Mouse (Mus musculus): Measurements from ENCODE around the gene Stk4. TPM values are rescaled to one million over a fixed set of nuclear protein-coding genes. Genes with fewer than 3 reads are reported as not detected.

The Stk4 gene
- polyA plus RNA-seq, 1 experiment from 2014 or later: 20.7 TPM

- H3K36me3 ChIP-seq: peaks cover 85% of the 10 kb centered on the region
- 35% methylated on average over 19 of the region's 19 CpGs for WGBS (ENCODE audit: insufficient replicate concordance)
These were observed 13.7 kb downstream of the Stk4 start for GRCm38 (mm10) chr2:164083609-164084341.

DNA sequence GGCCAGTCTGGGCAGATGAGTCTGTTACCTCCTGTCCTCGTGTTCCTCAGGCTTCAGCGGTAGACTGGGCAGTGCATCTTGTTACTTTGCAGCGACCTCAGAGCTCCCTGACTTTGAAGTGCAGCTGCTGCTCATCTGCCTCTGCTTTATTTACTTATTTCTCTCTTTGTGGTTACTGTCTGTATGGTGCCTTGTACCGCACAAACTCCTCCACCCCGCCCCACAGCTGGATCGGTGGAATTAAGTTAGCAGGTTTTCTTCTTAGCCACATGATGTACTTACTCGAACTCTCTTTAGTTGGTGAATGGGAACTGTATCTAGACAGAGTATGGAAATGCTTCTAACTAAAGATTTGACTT, 14.2 kb downstream of the Stk4 start:
- no peaks in the 10 kb centered on the region for H3K27me3 ChIP-seq (replicated peaks)
- 51% methylated on average over 7 of the region's 7 CpGs for WGBS (ENCODE audit: insufficient replicate concordance)
- peak overlapping the region; percentile 54; the same call in 1 of the 2 replicates for H3K27ac ChIP-seq
- H3K9me3 ChIP-seq (replicated peaks): no peaks in the 10 kb centered on the region
- no peak overlapping the region for H3K4me3 ChIP-seq
- no peak for ATAC-seq
- no peak overlapping the region for H3K9ac ChIP-seq
- H3K4me2 ChIP-seq: peak overlapping the region; percentile 24
- H3K36me3 ChIP-seq: peaks cover 91% of the 10 kb centered on the region
- H3K4me1 ChIP-seq: peaks cover 21% of the 10 kb centered on the region

More at GRCm38 (mm10) chr2:164083609-164084341, 13.7 kb downstream of the Stk4 start:
- no peak overlapping the region for H3K9ac ChIP-seq
- peak overlapping the region; percentile 56; the same call in 1 of the 2 replicates for H3K27ac ChIP-seq
- H3K27me3 ChIP-seq (replicated peaks): no peaks in the 10 kb centered on the region
- no peak overlapping the region for H3K4me3 ChIP-seq
- peak; percentile 59; the same call in 1 of the 2 replicates for ATAC-seq
- H3K9me3 ChIP-seq (replicated peaks): no peaks in the 10 kb centered on the region
- H3K4me2 ChIP-seq: peak overlapping the region; percentile 24
- H3K4me1 ChIP-seq: peaks cover 27% of the 10 kb centered on the region

- peaks cover 86% of the 10 kb centered on the region for H3K36me3 ChIP-seq
- ATAC-seq: no peak
- no peaks in the 10 kb centered on the region for H3K27me3 ChIP-seq (replicated peaks)
These were observed 17.4 kb downstream of the Stk4 start for GRCm38 (mm10) chr2:164087416-164088017.

DNA sequence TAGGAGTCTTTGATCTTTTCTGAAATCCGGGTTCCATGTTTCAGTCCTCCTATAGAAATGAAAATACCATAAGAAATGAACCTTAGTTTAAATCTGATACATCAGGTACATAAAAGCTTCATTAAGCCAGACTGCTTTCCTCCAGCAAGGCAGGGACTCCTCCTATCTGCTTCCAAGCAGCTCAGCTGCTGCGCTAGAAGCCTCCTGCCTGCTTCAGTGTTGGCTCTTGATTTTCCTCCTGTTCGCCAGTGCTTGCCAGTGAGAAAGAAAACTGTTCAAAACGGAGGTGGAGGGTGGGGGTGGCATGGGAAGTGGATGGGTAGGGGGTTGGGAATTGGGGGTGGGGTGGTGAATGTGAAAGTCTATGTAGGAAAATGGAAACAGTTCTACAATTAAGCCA, 19.4 kb downstream of the Stk4 start:
- no peak overlapping the region for H3K9ac ChIP-seq
- H3K4me2 ChIP-seq: no peak overlapping the region
- no peak overlapping the region for H3K27ac ChIP-seq
- 81% methylated on average over 4 of the region's 4 CpGs for WGBS (ENCODE audit: insufficient replicate concordance)
- no peaks in the 10 kb centered on the region for H3K9me3 ChIP-seq (replicated peaks)
- ATAC-seq: no peak
- 0 out of 2 replicates have a peak, but pooled peaks cover 2% of the 10 kb centered on the region for H3K4me1 ChIP-seq
- H3K27me3 ChIP-seq (replicated peaks): no peaks in the 10 kb centered on the region
- peaks cover 70% of the 10 kb centered on the region for H3K36me3 ChIP-seq
- H3K4me3 ChIP-seq: no peak overlapping the region

More at GRCm38 (mm10) chr2:164087416-164088017, 17.4 kb downstream of the Stk4 start:
- Histone ChIP-seq H3K9me3 (replicated peaks) (no peaks in the 10 kb centered on the region), H3K9ac (no peak overlapping the region), H3K4me2 (no peak overlapping the region), H3K4me1 (peaks cover 17% of the 10 kb centered on the region), H3K27ac (no peak overlapping the region), H3K4me3 (no peak overlapping the region)
- WGBS (ENCODE audit: insufficient replicate concordance): 56% methylated on average over 6 of the region's 6 CpGs

- H3K36me3 ChIP-seq: peaks cover 67% of the 10 kb centered on the region
- H3K27ac ChIP-seq: no peak overlapping the region
- WGBS (ENCODE audit: insufficient replicate concordance): 55% methylated on average over 7 of the region's 7 CpGs
These were observed 24.0 kb downstream of the Stk4 start for GRCm38 (mm10) chr2:164094152-164094551.

DNA sequence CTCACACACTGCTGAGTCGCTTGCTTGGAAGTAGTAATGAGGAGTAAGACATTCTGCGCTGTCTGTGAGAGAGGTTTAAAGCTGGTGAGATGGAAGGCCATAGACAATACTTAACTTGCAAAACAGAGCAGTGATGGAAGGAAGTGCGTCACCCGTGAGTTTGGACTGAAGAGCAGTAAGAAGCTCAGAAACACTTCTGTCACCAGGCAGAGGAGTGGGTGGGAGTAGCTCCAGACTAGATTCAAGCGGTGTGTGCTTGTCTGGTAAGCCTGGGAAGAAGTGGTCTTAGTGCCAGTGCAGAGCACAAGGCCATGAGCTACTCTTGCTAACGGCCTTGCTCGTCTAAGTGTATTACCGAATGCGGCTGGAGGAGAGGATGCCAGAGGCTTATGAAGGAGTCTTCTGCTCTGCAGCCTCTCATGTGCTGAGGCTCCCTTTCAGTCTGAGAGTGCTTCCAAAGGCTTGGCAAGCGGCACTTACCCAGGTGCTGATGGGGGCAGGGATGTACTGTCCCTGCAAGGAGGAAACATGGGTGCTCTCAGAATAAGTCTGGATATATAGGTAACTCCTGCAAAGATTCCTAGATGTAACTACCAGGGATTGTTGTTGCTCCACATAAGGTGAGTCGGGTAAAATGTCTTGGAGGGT, 28.6 kb downstream of the Stk4 start:
- Histone ChIP-seq H3K36me3 (peaks cover 81% of the 10 kb centered on the region), H3K4me1 (no peaks in the 10 kb centered on the region), H3K4me3 (no peak overlapping the region), H3K9ac (no peak overlapping the region), H3K27ac (no peak overlapping the region), H3K4me2 (no peak overlapping the region), H3K27me3 (replicated peaks) (no peaks in the 10 kb centered on the region), H3K9me3 (replicated peaks) (no peaks in the 10 kb centered on the region)
- 88% methylated on average over 11 of the region's 11 CpGs for WGBS (ENCODE audit: insufficient replicate concordance)
- no peak for ATAC-seq

More at GRCm38 (mm10) chr2:164094152-164094551, 24.0 kb downstream of the Stk4 start:
- Histone ChIP-seq H3K9me3 (replicated peaks) (no peaks in the 10 kb centered on the region), H3K4me3 (no peak overlapping the region), H3K4me1 (no peaks in the 10 kb centered on the region), H3K27me3 (replicated peaks) (no peaks in the 10 kb centered on the region), H3K9ac (peak overlapping the region; percentile 17; the same call in 1 of the 2 replicates), H3K4me2 (no peak overlapping the region)
- ATAC-seq: no peak

DNA sequence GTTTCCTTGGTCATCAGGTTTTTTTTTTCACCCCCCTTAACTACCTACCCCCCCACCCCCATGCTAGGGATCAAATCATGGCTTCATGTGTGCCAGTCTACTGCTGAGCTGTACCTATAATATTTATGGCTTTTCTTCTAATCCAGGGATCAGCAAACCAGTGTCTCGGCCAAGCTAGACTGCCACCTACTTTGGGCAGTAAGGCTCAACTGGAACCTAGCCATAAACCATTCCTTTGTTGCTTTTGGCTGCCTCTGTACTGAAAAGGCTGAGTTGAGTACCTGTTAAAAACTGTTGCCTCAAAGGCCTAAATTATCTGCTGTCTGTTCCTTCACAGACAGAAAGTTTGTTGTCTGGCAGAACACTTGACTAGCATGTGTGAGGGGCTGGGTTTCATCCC, 31.8 kb downstream of the Stk4 start:
- Histone ChIP-seq H3K4me3 (no peak overlapping the region), H3K4me2 (no peak overlapping the region), H3K9me3 (replicated peaks) (no peaks in the 10 kb centered on the region), H3K4me1 (no peaks in the 10 kb centered on the region), H3K27me3 (replicated peaks) (no peaks in the 10 kb centered on the region), H3K27ac (no peak overlapping the region), H3K9ac (no peak overlapping the region), H3K36me3 (peaks cover 82% of the 10 kb centered on the region)
- WGBS (ENCODE audit: insufficient replicate concordance): 77% methylated on average over 1 of the region's 1 CpGs
- ATAC-seq: no peak

DNA sequence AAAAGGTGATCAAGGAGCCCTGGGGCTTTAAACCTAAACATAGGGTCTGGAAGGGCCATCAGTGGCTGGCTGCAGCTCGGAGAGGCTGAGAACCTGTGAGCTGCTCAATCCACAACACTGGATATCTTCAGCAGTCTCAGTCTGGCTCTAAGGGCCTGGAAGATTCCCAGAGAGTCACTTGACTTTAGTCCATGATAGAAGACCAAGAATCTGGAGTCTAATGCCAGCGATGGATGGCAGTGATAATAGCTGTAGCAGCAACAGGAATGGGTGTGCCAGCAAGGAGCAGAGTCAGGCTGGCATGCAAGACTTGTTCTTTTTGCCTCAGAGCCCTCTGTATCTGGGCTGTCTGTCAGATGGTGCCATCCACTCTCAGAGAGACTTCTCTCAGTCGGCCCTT, 32.2 kb downstream of the Stk4 start:
- H3K4me2 ChIP-seq: no peak overlapping the region
- no peak for ATAC-seq
- H3K4me1 ChIP-seq: no peaks in the 10 kb centered on the region
- no peak overlapping the region for H3K9ac ChIP-seq
- WGBS (ENCODE audit: insufficient replicate concordance): 74% methylated on average over 3 of the region's 3 CpGs
- H3K27ac ChIP-seq: no peak overlapping the region
- no peaks in the 10 kb centered on the region for H3K27me3 ChIP-seq (replicated peaks)
- no peaks in the 10 kb centered on the region for H3K9me3 ChIP-seq (replicated peaks)
- H3K36me3 ChIP-seq: peaks cover 87% of the 10 kb centered on the region
- H3K4me3 ChIP-seq: no peak overlapping the region

GRCm38 (mm10) chr2:164103501-164103900, 33.4 kb downstream of the Stk4 start:
- no peak overlapping the region for H3K9ac ChIP-seq
- no peak overlapping the region for H3K4me3 ChIP-seq
- no peak for ATAC-seq
- 44% methylated on average over 4 of the region's 4 CpGs for WGBS (ENCODE audit: insufficient replicate concordance)
- no peak overlapping the region for H3K27ac ChIP-seq
- no peak overlapping the region for H3K4me2 ChIP-seq
- peaks cover 85% of the 10 kb centered on the region for H3K36me3 ChIP-seq
- H3K4me1 ChIP-seq: no peaks in the 10 kb centered on the region
- no peaks in the 10 kb centered on the region for H3K9me3 ChIP-seq (replicated peaks)
- H3K27me3 ChIP-seq (replicated peaks): no peaks in the 10 kb centered on the region

DNA sequence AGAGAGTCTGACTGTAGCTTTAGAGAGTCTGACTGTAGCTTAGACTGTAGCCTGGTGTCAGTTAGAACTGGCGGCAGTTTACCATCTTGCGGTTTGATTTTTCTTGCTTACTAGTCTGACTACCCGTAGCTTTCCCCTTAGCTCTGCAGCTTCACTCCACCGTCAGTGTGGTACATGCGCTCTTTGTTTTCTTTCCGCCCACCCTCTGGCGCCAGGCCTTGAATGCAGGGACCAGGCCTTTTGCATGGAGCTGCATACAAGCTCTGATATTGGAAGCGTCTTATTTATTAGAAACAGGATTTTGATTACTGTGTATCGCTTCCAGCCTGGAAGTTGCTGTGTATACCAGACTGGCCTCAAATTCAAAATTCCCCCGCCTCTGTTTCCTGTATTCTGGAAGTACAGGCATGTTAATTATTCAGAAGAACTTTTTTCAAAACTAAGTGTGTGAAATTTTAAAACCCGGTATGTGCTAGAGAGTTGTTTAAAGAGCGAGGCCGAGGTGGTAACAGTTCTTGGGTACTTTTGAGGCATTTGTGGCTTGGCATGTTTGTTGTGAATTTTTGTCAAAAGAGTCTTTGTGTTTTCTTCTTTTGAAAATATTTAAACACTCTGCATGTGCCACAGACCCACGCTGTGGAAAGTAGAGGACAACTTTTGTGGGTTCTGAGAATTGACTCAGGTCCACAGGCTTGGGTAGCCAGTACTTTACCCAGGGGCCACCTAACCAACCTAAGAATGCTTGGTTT, 36.3 kb downstream of the Stk4 start:
- no peak overlapping the region for H3K27ac ChIP-seq
- no peak for ATAC-seq
- H3K9me3 ChIP-seq (replicated peaks): no peaks in the 10 kb centered on the region
- H3K36me3 ChIP-seq: peaks cover 70% of the 10 kb centered on the region
- H3K4me2 ChIP-seq: no peak overlapping the region
- 82% methylated on average over 14 of the region's 14 CpGs for WGBS (ENCODE audit: insufficient replicate concordance)
- H3K4me3 ChIP-seq: no peak overlapping the region
- no peaks in the 10 kb centered on the region for H3K27me3 ChIP-seq (replicated peaks)
- H3K4me1 ChIP-seq: no peaks in the 10 kb centered on the region
- no peak overlapping the region for H3K9ac ChIP-seq

- Histone ChIP-seq H3K9ac (no peak overlapping the region), H3K27ac (no peak overlapping the region), H3K27me3 (replicated peaks) (no peaks in the 10 kb centered on the region), H3K9me3 (replicated peaks) (no peaks in the 10 kb centered on the region), H3K36me3 (peaks cover 70% of the 10 kb centered on the region), H3K4me3 (no peak overlapping the region), H3K4me1 (no peaks in the 10 kb centered on the region), H3K4me2 (no peak overlapping the region)
- no peak for ATAC-seq
- 80% methylated on average over 16 of the region's 16 CpGs for WGBS (ENCODE audit: insufficient replicate concordance)
These were observed 37.2 kb downstream of the Stk4 start for GRCm38 (mm10) chr2:164107125-164107874.
